In the genomic region with DNA sequence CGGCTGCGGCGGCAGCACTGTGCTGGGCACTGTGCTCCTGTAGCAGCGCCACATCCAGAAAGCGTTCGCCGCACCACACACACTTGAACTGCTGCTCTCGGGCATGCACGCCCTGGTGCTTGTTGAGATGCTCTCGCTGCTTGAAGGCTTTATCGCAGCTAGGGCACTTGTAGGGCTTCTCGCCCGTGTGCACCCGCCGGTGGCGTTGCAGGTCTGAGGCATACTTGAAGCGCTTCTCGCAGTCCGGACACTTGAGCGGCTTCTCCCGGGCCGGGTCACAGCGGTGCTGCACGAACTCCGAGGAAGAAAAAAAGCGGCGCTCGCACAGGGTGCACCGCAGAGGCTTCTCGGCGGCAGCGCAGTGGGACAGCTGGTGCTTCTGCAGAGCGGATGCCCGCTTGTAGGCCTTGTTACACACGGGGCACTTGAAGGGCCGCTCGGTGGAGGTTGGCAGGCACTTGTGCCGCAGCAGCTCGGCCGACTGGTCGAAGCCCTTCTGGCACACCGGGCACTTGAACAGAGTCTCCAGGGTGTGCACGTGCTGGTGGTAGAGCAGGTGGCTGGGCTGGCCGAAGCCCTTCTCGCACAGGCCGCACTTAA, we compare ENCODE assay signal across 25 mouse cellular contexts. TPM values are rescaled to one million over a fixed set of nuclear protein-coding genes. Genes with fewer than 3 reads are reported as not detected.
"Had no signal": no experiment of that assay in that cellular context is flagged by ENCODE, and none has a peak within 500 bp of the region (broad histone marks: within the 10 kb centered on the region; RNA-seq: fewer than 3 reads in every experiment).

No protein-coding gene starts in this region.

- H3K27ac ChIP-seq: kidney, postnatal 0 days; left cerebral cortex, adult 2 months; limb, embryonic 12.5 days; liver, embryonic 12.5 days; liver, embryonic 15.5 days; lung, embryonic 15.5 days; midbrain, embryonic 12.5 days; midbrain, embryonic 15.5 days; neural tube, embryonic 13.5 days had no signal

- DNase-seq: kidney, adult 2 months; kidney, postnatal 25 days; layer of hippocampus, postnatal 36 days; liver; lung, adult 18-20 months; lung, postnatal 10 days; lung, postnatal 36 days; retina, postnatal 1 day; right cerebral cortex, postnatal 25 days; thymus, adult 18-20 months; thymus, postnatal 36 days had no signal

- H3K9ac ChIP-seq: limb, embryonic 12.5 days; liver, embryonic 12.5 days; liver, embryonic 15.5 days; lung, embryonic 15.5 days; midbrain, embryonic 12.5 days; midbrain, embryonic 15.5 days had no signal

- ATAC-seq: liver, embryonic 12.5 days; midbrain, embryonic 15.5 days had no signal

- H3K4me2 ChIP-seq: limb, embryonic 12.5 days; liver, embryonic 12.5 days; liver, embryonic 15.5 days; lung, embryonic 15.5 days; midbrain, embryonic 12.5 days; midbrain, embryonic 15.5 days; neural tube, embryonic 13.5 days had no signal

- H3K27me3 ChIP-seq: limb, embryonic 12.5 days; liver, embryonic 15.5 days; lung, embryonic 15.5 days; midbrain, embryonic 12.5 days; midbrain, embryonic 15.5 days; neural tube, embryonic 13.5 days had no signal

- H3K9me3 ChIP-seq: limb, embryonic 12.5 days; liver, embryonic 12.5 days; liver, embryonic 15.5 days; lung, embryonic 15.5 days; midbrain, embryonic 12.5 days; midbrain, embryonic 15.5 days; neural tube, embryonic 13.5 days had no signal

- H3K4me3 ChIP-seq: left cerebral cortex, adult 2 months; limb, embryonic 12.5 days; liver, embryonic 12.5 days; liver, embryonic 15.5 days; lung, embryonic 15.5 days; midbrain, embryonic 12.5 days; midbrain, embryonic 15.5 days; neural tube, embryonic 13.5 days had no signal

RNA-seq across cellular contexts. Expression of a gene that starts 17.6 kb away (rescaled TPM):
- total RNA-seq: layer of hippocampus, adult 8-10 months; layer of hippocampus, postnatal 36 days; left cerebral cortex, adult 2 months; left cerebral cortex, postnatal 36 days; neutrophil, adult 5-6 weeks had no signal
- polyA plus RNA-seq: large intestine, adult 2 months; liver, embryonic 12.5 days; liver, embryonic 15.5 days; midbrain, embryonic 12.5 days; stomach, embryonic 16.5 days had no signal

RNA-seq across cellular contexts. Expression of a gene that starts 21.6 kb away (rescaled TPM):
- polyA plus RNA-seq: liver, embryonic 12.5 days had no signal
